Mouse (Mus musculus): ENCODE results near the gene Spg20.

Spg20 gene

DNA sequence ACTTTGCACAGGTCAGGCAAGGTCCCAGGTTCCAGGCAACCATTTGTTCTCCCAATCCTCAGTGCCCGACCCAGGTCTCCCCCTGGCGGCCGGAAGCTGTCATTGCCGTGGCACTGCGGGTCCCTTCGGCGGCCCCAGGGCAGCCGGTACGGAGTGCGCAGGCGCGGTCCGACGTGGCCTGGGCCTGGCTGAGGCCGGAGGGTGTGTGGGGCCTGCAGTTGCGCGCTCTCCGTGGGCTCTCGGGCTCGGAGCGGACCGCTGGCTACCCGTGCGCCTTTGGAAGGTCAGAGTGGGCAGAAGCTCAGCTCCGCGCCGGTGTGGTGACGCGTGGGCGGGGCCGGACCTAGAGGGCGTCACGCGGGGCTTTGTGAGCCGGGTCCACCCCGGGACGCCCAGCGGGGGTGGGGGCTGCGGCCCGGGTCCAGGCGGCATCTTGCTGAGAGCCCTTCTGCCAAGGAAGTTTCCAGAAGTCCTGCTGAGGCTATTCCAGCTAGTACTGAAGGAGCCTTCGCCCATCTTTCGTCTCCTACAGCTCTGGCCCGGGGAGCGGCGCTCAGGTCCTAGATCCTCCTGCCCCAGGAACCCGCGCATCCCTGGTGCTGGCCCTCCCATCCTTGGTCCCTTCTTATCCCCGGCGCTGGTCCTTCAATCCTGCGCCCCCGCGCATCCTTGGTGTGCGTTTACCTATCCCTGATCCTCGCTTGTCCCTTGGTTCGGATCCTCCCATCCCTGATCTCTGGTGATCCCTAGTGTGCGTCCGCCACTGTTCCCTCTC is at the start of gene Spg20:
TSS of gene Spg20 (plus strand) at position 174 of the 775 bp plus-strand sequence.
- peak; percentile 98 for DNase-seq

DNA sequence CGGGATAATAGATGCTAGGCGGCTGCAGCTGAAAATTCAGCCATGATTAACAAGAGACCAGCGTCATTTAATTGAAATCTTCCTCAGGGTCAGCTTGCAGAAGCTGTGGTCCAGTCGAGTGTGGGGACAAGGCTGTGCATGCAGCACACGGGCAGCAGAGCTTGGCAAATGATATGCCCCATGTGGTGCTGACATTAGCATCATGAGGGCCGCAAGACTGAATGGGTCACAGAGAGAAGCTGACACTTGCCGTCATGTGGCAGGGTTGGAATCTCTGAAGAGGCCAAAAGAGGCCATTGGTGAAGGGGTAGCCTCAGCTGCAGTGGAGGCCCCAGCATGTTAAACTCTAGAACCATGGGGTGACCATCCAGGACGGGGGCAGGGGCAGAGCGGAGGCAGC is 49.3 kb upstream of the Spg20 start:
- DNase-seq: no peak

DNA sequence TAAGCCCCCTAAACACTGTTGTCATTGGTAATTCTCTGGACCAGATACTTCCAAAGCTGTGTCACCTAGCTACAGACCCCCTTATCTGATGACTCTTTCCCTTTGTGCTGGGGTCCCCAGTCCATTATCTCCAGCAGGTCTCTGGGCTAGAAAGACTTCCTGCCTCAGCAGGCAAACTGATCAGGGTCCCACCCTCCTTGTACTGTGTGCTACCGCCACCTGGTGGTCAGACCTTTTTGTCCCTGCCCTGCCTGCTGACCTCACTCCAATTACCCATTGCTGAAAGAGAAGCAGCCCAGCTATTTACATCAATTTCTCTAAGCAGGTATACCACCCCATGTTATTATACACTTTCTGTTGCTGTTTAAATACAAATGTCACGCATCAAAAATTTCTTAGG is 47.5 kb upstream of the Spg20 start:
- DNase-seq: peak; percentile 50

DNA sequence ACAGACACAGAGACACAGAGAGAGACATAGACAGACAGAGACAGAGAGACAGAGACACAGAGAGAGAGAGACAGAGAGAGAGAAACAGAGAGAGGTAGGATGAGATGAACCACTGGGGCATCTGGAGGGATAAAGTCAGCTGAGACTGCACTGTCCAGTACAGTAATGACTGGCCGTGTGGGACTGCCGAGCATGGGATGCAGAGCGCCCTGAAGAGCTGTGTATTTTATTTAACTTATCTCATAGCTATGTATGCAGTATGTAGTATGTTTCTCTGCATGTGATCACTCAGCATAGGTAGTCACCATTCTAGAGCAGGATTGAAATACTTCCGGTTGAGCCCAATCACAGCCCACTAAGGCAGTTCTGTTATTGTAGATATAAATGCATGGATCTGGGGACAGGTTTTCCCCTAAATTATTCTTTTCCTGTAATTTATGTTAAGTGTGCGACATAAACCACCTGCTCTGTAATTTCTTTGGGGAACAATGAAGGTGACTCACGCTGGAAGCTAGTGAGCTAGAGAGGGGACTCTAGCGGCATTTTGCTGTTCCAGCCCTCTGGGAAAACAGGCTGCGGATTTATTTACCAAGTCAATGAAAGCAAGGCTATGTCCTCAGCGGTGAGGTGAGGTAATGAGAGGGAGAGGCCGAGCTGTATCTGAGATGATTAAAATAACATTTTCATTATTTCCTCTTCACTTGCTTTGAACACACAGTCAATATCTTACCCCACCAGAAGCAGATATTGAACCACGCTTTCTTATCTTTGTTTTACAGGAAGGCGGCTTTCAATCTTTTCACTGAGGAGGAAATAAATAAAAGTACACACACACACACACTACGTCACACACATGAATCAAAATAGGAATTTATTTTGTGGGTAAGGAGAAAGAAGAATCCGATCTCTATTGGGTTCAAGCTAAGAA is 45.9 kb upstream of the Spg20 start:
- DNase-seq: no peak

DNA sequence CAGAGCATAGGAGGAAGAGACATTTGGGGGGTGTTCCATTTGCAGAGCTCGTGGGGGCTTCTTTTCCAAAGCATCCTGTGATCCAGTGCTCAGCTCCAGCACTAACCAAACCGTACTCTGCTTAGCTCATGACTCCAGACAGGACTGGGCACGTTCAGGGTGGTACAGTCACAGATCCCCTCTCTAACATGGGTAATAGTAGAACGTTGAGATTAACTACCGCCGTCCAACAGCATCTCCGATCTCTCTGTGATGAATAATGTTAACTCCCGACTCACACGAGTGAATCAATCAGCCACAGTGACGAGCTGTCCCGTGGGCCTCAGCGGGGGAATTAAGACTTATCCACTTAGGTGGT is 45.3 kb upstream of the Spg20 start:
- DNase-seq: no peak

DNA sequence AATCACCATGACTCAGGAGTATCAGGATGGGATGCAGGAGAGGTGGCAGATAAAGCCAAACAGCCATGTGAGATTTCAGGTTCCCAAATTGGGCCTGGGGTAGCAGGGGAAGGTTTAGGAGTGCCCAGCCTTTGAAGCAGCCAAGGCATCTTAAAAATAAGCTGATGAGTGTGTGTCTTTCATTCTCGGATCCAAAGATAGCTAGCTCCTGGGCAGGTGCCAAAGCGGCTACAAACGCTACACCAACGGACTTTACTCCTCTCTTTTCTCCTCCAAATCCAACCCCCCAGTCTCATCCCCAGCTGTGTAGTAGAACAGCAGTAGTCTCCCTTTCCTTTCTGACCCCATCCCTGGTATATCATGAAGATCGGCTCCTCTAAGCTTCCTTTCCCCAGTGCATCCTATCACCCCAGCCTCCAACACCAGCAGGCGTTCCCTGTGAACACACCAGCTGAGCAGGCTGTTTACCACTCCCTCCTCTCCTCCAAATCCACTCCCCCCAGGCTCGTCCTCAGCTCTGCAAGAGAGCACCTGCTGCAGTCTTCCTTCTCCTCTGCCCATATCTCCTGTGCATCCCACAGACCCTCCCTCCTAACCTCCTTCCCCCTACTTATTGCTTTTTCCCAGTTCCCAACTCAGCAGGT is 44.0 kb upstream of the Spg20 start:
- DNase-seq: no peak

DNA sequence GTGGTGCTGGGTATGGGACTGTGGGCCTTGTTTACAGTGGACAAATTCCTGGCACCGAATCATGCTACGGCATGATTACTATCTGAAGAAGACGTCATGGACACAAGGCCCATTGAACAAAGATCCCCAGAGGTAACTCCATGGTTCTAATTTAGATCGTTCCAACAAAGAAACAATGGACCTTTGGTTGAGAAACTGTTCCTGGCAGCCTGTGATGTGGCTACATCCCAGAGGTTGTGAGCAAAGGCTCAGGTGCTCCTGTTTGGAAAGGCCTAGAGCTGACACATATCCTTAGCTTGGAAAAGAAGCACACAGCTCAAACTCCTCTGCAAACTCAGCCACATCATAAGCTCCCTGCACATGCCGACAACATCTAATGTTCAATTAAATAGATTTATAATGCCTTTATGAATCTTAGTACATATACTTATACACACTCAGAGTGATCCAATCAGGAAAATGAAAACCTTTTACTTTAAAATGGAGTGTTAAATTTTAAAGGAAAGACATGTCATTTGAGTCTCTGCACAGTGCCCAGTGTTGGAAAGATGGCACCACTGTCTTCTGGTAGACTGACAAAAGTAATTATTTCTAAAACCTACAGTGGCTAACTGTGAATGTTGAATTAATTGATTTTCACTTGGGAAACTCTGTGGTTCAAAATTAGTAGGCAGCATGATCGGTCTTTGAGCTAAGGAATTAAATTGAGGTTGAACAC is 37.2 kb upstream of the Spg20 start:
- DNase-seq: no peak

DNA sequence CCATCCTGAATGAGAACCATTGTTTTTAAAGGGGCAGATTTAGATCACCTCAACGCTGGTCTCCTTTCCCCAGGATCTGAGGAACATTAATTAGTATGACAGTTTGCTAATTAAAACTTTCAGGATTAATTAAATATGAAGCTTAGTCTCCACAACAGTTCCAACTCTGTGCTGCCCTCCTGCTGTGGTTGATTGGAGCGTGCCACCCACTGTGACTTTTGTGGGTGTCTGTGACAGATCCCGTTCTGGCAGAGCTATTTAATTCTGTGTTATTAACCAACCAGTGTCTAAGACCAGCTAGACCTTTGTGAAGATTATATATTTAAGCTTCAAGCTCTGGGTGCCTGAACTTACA is 36.6 kb upstream of the Spg20 start:
- no peak for DNase-seq

DNA sequence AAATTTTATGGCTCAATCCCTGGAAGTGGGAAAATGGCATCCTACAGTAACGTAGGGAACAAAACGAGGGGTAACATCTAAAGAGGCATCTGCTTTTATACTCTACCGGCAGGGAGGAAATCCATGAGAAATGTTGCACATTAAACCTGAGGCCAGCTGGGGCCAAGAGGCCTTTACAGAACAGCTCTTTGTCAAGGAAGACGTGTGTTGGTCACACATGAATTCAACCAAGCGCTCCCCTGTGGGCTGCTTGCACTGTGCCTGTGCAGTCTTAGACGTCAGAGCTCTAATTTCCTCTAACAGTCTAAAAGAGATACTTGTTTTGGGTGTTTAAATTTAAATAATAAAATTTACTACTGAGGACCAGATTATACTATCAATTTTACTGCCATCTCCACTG is 33.7 kb upstream of the Spg20 start:
- no peak for DNase-seq

DNA sequence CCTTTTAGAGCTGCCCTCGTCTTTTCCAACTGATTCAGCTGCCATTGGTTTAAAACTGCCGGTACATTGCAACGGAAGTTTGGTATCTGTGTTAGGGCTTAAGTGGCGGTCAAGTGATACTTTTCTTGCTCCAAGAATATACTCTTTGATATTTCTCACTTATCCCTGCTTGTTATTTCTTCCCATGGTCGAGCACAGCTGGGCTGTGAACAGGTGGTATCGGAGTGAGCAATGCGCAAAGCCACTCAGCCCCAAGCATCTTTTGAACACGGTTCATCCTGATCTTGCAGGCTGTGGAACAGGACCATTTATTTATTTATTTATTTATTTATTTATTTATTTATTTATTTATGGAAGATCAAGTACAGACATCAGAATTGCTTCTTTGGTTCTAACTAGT is 32.3 kb upstream of the Spg20 start:
- no peak for DNase-seq

DNA sequence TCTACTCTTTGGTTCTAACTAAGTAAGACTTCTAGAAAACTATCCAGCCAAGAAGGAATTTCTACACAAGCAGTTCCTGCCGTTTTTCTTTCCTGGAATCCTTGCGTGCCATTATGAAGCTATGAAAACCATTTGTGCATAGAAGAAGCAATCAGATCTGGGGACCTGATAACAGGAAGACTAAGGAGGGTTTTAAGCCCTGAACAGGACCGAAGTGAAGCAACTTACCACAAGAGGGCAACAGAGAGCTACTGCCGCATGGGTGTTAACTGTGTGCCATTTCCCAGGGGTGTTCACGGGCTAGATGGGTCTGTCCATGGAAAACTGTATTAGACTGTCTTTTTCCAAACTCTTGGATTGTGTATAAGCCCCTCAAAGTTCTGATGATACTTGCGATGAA is 31.9 kb upstream of the Spg20 start:
- DNase-seq: peak; percentile 76

DNA sequence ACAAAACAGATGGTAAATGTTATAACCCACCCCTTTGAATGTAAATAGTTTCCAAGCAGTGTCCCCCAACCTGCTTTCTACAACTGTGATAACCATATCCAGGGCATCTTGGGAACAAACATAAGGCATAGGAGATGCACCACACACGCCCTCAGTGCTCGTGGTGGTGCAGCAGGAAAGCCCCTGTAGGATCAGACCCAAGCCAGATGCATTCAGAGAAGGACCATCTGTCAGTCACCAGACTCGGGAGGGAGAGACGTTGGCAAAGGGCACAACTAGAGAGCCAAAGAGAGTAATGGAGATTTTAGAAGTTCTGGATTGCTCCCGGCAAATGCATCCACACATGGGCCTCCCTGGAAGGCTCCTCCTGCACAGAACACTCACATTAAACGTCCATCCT is 27.1 kb upstream of the Spg20 start:
- no peak for DNase-seq

DNA sequence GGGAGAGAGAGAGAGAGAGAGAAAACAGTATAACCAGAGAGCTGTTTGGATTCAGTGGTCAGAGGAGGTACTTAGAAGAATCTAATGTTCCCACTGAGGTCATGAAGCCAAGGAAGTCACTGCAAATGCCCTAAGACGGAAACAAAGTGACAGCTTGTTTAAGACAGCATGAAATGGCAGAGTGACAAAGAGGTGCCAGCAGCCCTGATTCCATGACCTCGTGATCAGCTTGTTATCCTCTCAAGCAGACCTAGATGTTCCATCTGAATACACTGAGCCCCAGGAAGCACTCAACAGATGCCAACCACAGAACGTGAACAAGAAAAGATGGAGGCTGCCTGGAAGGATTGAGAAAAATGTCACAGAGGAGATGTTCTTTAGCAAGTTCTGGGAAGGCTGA is 26.2 kb upstream of the Spg20 start:
- peak; percentile 63 for DNase-seq

DNA sequence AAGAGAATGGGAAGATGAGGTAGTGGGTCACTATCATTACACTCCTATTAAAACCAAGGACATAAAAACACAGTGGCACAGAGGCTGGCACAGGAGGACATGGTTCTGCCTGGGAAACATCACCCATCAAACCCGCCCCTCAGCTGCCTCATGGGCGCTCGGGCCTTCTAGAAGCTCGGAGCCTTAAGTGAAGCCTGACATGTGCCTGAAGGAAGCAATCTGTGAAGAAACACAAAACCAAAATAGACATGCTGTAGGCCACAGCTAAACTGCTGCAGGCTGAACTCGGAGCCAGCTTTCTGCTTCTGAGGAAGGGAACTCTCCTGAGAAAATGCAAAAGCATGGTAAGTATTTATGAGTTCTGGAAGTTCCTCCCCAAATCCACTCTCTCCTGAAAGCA is 25.0 kb upstream of the Spg20 start:
- DNase-seq: no peak

DNA sequence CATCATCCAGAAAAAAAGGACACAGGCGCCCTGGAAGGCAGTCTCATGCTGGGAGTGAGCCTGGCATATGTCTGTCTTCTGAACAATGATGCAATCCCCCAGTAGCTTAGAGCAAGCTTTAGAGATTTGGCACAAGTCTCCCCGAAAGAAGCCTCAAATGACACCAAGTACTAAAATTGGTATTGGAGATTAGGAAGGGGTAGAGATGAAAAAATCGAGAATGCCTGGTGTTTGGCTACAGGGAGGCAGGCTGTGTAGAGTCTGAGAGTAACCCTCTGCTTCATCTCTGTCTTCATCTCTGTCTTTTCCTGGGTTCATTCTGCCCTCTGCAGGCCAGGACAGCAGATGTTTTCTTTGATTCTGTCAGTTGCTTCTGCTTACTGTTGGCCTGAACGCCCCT is 24.5 kb upstream of the Spg20 start:
- peak; percentile 30 for DNase-seq

DNA sequence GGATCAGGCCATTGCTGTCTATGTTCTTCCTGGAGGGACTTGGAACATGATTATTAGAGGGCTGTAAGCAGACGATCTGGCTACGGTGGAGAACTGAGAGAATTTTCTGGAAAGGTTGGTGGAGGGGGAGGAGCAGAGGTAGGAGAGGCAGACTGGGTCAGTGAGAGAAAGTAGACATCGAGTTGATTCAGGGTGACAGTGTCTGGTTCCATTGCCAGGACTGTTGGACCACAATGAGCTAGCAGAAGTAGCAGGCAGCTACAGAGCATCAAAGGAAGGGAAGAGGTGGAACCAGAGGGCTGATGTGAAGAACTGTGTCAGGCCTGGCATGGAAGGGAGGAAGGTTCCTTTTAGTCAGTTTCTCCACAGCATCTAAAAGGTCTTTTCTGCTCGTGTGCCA is 23.5 kb upstream of the Spg20 start:
- no peak for DNase-seq

DNA sequence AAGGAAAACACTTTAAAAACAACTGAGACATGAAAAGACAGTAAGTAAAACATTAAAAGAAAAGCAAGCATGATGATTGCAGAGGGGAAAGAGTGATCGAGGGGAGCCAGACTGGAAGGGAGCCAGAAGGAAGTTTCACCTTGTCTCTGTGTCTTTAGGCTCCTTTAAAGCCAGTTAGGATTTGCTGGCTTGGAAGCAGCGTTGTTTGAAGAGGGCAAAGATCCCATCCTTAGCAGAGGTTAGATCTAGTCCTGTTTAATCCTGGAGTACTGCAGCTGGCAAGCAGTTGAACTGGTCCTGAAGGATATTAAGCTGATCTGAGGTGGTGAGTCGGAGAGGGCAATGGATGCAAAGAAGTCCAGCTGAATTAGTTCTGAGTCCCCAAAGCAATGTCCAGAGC is 23.1 kb upstream of the Spg20 start:
- no peak for DNase-seq

DNA sequence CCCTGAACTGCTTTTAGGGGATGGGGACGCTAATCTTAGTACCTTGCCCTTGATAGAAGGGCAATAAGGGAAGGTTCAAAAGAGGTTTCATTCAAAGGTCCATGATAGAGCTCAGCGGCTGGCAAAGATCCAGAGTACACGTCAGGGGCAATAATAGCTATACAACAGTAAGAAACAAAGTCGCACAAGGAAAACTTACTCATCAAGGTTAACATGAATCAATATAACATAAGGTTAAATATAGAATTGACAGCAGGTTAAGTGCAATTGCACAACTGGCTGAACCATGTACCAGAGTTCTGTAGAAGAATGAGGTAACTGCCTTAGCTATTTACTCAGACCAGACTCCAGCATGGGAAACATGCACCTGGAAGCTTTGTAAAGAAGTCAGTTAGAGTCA is 22.6 kb upstream of the Spg20 start:
- no peak for DNase-seq

DNA sequence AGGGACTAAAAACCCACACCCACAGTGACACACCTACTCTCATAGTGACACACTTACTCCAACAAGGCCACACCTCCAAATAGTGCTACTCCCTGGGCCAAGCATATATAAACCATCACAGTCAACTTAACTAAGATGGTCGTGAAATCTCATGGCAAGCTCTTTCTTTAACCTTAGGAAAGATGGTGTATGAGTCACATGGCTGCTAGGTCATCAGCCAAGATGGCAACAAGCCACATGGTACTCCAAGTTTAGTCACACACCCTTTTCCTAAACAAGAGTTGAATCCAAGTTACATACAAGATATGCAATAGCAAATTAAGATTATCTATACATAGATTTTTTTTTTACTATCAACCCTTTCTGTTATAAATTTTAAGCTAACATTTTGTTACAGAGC is 18.7 kb upstream of the Spg20 start:
- no peak for DNase-seq

DNA sequence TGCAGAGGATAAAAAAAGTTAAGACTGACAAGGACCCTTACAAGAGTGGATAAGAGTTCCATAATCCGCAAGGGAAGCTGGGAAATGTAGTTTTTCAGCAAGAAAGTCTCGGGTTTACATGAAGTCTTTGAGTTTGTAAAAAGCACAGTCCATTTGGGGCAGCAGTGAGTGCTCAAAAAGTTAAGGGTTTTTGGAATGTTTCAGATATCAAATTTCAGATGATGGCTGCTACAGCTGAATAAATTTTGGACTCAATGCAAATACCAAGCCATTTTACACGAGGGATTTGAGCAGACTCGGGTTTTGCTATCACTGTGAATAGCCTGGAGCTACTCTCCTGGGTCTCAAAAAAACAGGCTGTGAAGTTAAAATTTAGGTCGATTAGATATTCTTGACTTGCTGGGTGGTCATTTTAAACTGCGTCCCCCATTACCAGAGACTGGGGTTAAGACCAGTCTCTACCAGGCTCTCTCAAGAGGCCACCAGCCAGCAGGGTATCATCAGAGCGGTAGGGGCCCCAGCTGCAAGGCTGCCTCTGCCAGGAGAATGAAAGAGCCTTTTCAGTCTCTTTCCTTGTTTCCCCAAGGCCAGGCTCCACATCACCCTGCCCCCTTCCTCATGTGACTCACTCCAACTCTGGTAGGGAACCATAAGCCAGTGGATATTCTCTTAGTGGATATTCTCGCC is 15.8 kb upstream of the Spg20 start:
- DNase-seq: peak; percentile 29

DNA sequence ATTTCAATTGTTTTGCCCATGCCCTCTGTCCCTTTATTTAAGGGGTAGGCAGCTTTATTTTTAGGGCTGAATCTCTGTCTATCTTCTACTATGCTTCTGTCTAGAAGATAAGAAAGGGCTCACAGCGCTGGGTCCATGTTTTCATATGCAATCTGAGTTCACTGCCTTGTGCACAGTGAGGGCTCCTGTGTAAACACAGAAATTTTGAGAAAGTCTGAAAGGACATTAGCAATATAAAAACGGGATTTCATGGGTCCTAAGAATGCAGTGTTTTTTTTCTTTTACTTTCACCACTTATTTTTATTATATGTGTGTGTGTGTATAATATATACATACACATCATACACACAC is 15.3 kb upstream of the Spg20 start:
- DNase-seq: no peak

DNA sequence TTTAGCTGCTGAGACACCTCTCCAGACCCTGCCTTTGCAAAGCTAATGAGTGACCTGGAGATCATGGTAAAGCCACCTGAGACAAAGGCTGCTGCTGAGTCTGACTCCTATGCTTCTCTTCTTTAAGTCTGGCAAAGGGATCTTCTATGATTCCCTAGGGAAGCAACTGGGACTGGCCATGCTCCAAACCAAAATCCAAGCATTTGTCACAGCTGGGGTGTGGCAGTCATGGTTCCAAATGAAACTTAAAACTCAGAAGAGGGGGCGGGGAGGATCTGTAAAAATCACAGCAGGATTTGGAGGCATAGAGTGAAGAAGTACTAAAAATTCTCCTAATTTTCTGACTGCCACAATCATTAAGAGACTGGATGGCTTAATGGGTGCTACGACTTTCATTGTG is 14.7 kb upstream of the Spg20 start:
- DNase-seq: no peak

DNA sequence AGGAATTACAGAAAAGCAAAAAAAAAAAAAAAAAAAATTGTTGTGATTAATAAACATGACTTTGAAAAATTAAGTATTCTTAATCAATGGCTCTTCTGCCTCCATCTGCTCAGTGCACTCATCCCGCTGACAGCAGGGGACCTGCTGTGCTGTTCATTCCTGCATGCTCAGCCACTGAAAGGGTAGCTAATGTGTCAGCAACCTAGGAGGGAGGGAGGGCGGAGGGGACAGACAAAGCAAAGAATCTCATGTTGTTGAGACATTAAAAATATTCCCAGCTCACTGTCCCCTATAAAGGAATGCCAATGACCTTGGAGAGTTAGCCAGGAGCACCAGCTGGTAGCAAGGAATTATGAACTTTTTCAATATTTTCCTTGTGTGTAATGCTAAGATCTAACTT is 13.9 kb upstream of the Spg20 start:
- DNase-seq: no peak
